Mouse (Mus musculus): Measurements from ENCODE around the gene St6galnac5. TPM values are rescaled to one million over a fixed set of nuclear protein-coding genes. Genes with fewer than 3 reads are reported as not detected.
A peak's percentile ranks its signal among the peaks of the same experiment; 100 is the strongest.
"Not testable (repeated sequence)": the region's sequence is repeated elsewhere in the genome, so short reads cannot be mapped to it uniquely, and the experiment has no call there.

The St6galnac5 gene
- total and polyA plus RNA-seq, 3 experiments = 0.72 to 1.2 (median 0.93) TPM

DNA sequence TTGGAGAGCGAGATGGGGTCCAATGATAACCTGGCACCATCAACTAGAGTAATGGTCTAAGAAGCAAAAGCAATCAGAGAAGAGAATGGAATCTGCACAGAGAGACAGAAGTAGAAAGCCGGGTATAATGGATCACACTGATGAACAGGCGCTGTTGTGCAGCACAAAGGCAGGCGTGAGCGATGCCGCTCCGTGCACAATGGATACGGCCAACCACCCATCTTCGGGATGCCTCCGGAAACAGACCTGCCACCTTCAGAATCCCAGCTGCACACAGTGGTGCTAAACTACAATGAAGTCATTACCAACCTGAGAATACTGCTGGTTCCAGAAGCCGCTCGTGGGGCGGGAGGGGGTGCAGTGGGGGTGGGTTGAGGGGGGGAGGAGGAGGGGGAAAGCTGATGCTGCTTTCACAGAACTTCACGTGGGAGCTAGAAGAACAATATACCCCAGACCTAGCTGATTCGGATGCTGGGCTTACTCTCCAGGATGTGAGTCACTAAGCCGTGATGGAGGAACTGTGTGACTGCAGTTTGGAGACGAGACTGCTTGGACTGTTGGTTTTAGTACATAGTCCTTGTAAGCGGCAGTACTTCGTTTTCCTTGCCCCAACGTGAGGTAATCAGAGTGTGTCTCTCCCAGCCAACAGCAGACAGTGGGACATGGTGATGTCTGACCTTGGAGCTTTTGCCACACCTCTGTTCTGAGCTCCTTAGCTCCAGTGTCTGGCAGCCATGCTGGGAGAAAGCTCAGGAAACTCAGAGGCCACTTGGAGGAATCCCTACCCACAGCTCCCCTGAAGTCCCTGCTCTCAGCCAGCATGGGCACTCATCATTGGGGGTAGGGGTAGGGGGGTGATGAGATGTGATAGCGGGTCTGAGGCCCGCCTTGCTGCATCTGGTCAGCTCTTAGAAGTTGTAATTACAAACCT is 115.7 kb downstream of the St6galnac5 start:
- no peak for DNase-seq

DNA sequence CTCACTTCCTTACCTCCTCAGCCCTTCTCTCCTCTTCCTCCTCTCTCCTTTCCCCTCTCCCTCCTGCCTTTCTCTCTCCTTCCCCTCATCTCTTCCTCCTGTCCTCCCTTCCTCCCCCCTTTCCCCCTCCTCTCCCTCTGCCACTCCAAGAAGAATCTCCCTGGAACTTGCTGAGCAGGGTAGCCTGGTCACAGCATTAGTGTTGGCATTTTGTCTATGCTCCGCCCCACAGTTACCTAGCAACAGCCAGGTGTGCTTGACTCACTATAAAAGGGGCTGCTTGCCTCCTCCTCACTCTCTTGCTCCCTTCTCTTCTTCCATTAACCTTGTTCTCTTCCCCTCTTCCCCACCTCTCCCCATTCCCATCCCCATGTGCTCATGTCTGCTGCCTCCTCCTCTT is 120.1 kb downstream of the St6galnac5 start:
- no peak for DNase-seq

DNA sequence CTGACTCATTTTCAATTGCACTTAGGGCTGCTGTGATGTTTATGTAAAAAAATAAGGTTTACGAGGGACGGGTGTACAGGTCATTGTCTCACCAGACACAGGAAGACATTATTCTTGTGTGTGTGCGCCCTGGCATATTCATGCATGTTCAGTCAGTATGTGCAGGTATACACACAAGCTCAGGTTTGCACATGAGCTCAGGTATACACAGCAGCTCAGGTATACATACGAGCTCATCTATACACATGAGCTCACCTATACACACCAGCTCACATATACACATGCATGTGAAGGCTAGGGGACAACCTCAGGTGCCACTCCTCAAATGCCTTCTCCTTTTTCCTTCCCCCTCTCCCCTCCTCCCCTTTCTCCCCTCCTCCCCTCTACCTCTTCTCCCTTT is 120.6 kb downstream of the St6galnac5 start:
- no peak for DNase-seq

DNA sequence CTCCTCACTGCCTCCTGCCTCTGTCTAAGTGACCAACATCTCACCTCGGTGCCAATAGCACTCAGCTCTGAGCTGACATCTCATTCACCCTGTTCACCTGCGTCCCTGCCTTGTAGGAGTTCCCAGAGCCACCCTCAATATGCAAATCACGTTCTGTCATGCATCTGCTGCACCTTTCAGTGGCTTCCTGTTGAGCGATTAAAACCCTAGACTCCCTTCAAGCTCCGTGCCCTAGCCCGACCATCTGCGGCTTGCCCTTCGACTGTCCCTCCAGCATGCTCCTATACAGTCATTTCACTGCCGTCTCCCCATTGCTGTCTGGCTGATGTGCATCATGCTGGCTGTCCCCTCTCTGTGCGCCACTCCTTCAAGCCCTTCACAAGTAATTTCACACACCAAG is 126.0 kb downstream of the St6galnac5 start:
- no peak for DNase-seq

DNA sequence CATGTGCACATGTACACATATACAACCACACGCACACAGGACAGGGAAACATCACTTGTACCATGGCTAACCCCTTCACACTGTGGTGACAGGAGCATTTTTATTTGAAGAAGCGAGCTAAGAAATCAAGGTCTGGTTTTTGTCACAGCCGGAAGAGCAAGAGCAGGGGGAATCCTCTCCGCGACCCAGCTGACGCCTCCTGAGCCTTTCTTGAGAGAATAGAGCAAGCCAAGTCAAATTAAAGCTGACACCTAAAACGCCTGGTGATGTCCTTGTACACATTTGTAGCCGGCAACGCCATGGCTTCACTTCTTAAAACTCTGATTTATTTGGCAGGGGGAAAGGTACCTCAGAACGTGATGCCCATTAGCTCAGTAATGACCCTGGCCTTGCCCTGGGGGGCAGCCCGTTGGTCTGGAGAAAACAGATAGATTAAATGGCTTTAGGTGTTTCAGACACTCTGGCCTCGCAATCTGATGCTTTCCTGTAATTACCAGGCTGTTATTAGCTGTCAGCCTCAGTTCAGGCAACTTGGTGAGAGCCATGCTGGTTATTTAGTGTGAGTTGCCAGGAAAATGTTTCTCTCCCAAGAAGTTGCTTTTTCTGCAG is 126.9 kb downstream of the St6galnac5 start:
- DNase-seq = no peak

DNA sequence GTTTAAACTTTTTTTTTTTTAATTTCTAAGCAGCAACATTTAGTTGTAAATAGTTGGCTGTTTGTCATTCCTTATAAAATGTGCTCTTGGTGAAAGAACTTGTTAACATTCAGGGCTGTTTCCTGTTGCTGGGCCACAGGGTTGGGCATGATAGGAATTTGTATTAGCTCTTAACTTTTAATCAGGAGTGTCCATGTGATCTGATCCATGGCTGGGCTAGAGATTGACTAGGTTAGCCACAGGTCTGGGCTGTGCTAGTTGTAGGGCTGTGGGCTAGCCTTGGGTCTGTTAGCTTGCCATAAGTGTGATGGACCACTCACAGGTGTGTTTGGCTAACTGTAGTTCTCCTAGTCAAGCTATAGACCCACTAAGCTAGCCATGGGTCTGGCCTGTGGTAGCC is 138.1 kb downstream of the St6galnac5 start:
- DNase-seq = no peak

DNA sequence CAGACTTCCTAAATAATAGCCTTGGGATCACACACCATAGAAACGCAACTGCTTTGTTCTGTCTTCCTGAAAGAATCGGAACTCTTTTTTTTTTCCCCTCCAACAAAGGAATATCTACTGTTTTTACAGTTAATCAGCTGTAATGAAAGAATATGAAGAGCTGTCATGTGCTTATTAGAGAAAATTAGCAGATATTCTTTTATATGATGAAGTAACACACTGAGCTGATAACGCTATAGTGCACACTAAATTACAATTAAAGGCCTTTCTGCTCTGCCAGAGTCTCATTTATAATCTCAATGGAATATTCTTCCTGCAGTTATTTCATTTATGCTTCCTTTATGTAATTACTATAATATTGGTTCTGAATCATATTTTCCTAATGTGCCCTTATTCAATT is 139.4 kb downstream of the St6galnac5 start:
- DNase-seq = no peak

DNA sequence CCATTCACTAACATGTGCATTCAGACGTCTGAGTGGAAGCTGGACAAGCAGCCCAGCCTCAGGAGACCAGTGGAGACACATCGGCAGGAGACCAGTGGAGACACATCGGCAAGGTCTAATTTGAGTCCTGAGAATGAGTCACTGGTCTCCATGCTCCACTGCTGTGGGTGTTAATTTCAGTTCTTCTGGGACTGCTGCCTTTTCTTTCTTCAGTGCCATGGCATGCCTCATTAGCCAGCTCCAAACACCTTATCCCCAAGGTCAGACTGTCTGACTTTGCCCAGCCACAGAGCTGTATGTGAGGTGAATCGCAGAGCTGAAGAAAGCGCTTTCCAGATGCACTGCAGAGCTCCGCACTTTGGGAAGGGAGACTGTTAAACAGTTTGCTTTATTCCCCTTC is 140.8 kb downstream of the St6galnac5 start:
- DNase-seq = no peak

DNA sequence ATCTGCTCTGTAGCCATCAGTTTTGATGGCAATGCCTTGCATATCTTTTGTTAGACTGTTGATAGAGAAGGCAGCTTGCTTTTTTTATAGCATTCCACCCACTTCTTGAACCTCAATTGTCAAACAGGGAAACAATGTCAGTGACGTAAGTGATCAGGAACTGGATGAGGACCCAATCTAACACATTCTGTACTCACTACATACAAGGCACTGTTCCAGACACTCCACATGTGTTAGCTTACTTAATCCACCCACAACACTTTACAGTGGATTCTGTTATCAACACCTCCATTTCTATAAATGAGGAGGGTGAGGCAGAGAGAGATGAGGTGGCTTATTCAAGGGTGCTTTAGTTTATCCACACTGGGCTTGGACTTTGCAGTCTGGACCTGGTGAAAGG is 144.1 kb downstream of the St6galnac5 start:
- no peak for DNase-seq

DNA sequence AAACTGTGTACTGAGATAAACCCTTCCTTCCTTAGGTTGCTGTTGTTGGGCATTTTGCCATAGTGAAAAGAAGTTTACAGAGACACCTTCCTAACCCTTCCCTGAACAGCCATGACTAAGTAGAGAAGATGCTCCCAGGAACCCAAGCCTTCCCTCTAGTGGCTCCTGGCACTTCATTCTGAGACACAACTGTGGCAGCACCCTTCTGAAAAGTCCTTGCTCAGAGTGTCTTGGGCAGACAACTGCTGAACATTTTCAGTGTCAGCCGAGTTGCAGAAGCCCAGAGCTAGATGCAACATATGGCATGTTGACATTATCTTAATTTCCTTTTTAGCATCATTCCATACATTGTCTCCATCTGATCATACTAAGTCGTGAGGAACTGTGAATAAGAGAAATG is 144.6 kb downstream of the St6galnac5 start:
- DNase-seq = no peak

DNA sequence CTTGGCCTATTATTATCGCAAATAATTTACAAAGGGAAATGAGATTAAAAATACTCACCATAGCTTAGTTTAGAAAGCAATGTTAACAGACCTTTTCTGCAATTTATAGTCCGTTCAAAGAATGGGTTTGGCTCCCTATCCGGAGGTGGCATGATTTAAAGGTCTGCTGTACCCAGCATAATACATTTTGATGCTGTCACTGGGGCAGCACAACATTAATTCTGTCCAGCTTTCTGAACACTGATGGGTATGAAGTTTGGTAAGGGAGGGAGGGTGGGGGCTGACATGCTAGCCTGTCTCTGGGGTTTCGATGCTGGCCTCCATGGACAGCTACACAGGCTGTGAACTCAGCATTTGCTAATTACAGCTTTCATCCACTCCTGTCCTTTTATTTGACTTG is 149.6 kb downstream of the St6galnac5 start:
- DNase-seq = no peak

DNA sequence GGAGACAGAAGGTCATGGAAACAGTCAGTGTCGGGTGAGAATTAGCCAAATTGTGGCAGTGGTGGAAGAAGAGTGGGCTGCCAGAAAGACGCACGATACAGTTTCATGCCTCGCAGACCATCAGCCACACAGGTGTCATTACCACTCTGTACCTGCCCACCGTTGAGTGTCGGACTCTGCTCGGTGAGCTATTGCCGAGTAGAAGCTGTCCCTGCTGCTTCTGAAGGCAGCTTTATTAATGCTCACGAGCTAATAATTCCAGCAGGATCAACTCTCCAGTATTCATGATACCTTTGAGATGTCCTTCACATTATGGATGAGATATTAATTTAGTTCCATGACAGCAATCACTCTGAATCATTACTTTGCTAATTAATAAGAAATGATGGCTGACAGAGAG is 150.1 kb downstream of the St6galnac5 start:
- DNase-seq = no peak

DNA sequence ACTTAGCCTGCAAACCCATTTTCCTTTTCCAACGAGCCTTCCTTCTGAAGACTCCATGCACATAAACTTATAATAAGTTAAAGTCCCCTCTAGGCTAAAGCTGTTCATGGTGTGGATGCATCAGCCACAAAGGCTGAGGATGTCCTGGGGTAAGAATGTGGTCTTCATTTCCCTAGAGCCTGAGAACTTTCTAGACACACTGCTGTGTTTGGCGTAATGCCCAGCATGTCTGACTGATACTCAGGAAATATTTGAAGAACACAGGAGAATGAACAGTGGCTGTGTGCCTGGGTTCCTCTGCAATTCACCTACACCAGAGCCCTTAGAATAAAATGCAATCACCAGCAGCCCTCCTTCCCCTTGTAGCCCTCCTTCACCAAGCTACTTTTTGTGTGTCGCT is 150.7 kb downstream of the St6galnac5 start:
- DNase-seq = no peak

DNA sequence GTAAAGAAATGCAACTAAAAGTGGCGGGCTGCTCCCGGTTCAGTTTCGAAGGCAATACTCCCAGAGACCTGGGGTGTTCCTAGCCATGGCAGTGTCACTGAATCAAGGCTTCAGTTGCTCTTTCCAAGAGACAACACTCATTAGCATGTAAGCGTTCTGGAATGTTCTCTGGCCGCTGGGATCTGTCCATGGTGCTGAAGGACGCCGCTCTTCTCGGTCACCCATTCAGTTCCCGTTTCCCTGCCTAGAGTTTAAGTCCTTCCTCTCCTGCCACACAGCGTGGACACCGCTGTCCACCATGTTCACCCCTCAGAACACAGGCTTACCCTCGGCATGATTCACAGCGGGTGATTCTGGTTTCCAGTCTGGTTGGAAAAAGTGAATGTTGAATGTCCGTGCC is 160.8 kb downstream of the St6galnac5 start:
- DNase-seq = peak; percentile 73

DNA sequence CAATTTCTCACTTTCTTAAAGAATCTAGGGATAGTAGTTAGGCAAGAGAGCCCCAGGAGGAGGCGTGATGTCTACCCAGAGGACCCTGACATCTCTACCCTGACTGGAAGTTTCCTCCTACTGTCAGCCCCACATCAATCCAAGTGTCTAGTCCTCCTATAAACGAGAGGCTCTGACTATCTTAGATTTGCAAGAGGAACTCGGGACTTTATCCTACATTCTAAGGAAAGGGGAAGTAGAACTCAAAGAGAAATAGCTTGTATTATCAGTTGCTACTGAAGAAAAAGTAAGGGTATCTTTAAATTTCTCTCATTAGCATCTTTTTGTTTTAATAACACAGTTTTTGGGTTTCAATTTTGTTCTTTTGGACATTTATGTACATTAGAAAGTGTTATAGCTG is 161.6 kb downstream of the St6galnac5 start:
- no peak for DNase-seq

DNA sequence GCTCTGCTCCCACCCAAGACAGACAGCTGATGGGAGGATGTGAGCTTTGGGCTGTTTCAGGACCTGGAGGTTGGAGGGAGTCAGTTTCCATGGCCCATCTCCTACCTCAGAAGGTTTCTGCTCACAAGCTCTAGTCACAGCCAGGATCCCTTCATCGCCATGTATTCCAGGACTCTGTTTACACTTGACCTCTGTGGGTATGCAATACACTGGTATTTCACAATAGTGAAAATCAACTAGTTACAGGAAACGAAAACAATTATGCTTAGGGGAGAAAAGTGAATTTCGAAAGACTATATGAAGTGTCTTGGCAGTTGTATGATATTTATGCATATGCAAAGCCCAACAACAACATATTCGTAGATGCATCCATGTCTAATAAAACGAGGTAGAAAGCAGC is 166.9 kb downstream of the St6galnac5 start:
- DNase-seq = no peak

DNA sequence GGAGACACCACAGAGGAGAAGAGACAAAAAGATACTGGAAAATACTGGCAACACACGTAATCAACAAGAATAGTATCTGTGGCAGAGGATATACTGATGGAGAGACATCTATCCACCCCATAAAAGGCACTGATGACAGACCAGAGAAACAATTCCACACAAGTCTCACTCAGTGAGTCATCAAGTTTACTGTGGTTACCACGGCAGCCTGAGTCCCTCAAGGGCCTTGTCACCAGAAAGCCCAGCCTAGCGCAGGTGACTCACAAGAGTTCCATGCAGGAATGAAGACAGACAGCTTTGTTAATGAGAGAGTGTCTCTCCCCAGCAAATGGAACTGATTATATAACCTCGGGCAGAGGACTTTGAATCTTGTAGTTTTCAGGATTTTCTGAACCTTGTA is 168.1 kb downstream of the St6galnac5 start:
- DNase-seq = peak; percentile 72

DNA sequence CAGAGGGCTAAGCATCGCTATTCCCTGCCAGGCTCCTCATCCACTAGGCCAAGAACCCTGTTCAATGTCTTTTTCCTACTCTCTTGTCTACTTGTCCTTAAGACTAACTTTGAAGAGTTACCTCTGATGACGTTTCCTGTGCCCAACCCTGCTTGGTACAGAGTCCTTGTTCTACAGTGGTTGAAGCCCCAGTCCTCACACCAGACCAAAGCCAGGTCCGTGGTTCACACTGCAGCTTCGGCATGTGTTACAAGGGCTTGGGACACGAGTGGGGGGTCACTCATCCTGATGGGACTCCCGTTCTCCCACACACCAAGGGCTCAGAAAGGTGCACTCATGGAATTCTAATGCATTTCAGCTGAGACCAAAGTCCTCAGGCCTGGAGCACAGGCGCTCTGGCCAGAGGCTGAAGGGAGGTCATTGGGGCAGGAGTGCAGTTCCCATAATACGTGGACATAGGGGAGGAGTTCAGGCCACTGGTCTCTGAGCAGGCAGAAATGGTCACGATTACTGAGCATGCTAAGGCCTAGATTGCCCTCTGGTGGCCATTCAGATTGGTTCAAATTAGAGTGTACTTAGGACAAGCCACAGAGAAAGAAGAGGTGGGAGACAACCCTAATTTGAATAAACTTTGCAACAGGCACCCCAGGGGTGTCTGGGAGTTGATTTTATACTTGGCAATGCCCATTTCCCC is 182.2 kb downstream of the St6galnac5 start:
- peak; percentile 35 for DNase-seq

DNA sequence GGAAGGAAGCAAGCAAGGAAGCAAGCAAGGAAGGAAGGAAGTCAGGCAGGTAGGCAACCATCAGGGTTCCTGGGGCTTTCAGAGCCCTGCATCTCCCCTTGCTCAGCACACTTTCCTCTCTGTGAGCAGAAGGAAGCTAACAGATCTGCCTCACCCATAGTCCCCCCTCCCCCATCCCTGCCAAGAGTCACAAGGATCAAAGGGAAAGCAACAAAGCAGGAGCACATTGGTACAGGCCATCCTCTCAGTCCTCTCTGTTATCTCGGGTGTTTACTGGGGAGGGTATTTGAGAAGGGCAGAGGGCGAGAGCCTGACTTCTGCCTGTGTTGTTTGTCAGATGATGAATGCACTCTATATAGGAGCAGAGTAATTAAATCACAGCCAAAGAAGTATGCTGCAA is 184.7 kb downstream of the St6galnac5 start:
- no peak for DNase-seq

DNA sequence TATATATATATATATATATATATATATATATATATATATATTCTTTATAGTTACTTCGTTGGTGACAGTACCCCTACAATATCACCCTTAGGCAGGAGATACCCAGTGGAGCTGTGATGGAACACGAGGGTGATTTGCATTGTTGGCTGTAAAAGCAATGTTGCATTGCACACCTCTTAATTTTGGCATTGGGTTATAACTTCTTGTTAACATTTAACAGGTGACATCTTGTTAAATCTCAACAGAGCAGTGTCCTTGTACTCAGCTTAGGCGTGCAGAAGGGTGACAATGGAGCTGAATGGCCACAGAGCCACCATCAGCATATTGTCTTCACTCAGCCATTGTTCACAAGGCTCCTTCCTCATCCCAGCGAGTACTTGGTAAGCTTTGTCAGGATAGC is 185.8 kb downstream of the St6galnac5 start:
- no peak for DNase-seq

DNA sequence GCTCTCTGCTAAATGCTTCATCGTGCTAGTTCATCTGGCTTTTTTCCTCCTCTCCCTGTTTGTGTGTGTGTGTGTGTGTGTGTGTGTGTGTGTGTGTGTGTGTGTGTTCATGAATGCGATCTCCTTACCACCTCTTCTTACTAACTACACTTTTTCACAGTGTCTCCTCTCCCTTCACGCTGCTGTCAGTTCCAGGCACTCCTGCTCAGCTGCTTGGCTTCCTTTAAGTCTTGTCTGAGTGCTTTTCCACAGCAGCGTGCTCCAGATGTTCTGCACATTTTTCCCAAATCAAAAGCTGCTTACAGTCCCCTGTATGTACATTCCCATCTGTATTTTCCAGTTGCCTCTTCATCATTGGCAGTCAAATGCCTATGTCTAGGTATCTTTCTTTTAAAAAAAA is 189.0 kb downstream of the St6galnac5 start:
- DNase-seq = no peak

DNA sequence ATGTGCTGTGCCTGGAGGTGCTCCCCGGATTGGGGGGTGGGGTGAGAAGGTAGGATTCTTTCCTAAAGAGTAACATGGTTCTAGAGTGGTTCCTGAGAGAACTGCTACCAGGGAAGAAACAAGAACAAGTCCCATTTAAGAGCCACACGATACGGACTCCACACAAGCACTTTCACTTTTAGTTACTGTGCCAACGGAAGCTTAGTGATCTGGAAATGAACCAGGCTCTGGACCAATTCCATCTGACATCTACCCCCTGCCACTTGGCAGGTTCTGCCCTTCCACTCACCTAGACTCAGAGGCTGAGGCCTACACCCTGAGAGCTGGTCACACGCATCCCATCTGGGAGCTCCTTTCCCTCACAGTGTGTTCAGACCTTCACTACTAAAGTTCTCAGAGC is 189.4 kb downstream of the St6galnac5 start:
- no peak for DNase-seq

DNA sequence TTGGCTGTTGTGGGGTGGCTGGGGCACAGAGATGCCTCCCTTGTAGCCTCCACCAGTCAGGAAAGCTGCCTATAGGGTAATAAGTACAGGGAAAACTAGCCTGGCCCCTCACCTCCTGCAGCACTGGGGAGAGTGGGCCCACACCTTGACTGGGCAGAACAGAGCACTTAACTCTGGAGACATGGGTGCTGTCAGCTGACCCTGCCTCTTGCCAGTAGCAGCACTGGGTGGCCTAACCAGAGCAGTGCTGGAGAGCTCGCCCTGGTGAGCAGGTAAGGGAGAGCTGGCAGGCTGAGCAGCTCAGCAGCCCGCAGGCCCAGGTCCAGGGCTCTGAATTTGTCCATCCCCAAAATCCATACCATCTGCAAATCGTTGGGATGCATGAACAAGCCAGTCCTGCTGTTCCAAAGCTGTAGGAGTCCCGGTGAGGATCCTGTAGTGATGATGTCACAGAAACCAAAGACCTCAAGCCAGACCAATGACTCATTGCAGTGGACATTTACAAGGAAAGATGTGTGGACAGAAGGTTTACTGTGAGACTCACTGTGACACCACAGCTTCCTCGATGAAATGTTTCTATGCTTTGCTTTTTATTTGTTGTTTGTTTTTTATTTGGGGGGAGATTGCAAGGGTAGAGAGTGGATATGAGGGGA is 193.6 kb downstream of the St6galnac5 start:
- not testable (repeated sequence) for DNase-seq

Measured in adrenal gland, adult 2 months (tissue).